Mouse (Mus musculus) liver, embryonic 14.5 days (tissue): ENCODE results near the gene Kdm3a.

Experiments used
- CTCF ChIP-seq: IDR thresholded peaks from 2 replicates; pipeline ENCODE4 v1.5.1; 2016; ENCODE audit warnings: antibody characterized with exemption, low read depth, control low read depth
- EP300 ChIP-seq: IDR thresholded peaks from 2 replicates; pipeline ENCODE4 v1.6.1; 2016; ENCODE audit warnings: antibody characterized with exemption, low read depth

DNA sequence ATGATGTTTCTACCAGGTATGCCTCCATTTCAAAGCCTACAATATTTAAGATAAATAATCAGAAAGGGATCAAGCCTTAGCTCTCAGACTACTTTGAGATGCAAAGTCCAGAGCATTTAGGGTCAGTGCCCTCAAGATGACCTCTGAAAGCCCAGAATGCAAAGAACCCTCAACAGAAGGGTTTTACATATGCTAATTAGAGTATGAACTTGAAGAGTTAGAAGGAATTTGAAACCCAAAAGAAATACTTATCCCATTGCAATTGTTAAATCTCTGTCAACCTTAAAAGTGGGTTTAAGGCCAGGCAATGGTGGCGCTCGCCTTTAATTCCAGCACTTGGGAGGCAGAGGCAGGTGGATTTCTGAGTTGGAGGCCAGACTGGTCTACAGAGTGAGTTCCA, 6.8 kb downstream of the Kdm3a start:
- no peak for TF ChIP-seq CTCF
- TF ChIP-seq EP300: no peak
